Mouse (Mus musculus): ENCODE results near the gene Efcab11.

- TF ChIP-seq CTCF (IDR thresholded peaks at IDR 0.05; ENCODE audit: extremely low read depth, insufficient read length, insufficient replicate concordance, low read depth, low read length) (no peak), POLR2A (IDR thresholded peaks at IDR 0.05; ENCODE audit: low read depth, low read length) (no peak)
Observed at GRCm38 (mm10) chr12:99898248-99898870, 14.1 kb upstream of the Efcab11 start.

Data from small intestine, adult 2 months (tissue).